Mouse (Mus musculus) liver, adult 2 months (tissue): Measurements from ENCODE around the gene Spsb3.

Source experiments
- CTCF ChIP-seq: fragments of 200-500 bp; IDR thresholded peaks from 2 replicates; pipeline ENCODE4 v1.5.1; 2011; ENCODE audit warnings: low read depth, low read length, control low read depth
- POLR2A ChIP-seq: fragments of 200-500 bp; IDR thresholded peaks from 2 replicates; pipeline ENCODE4 v1.6.1; 2011; ENCODE audit warnings: low read length, control low read depth; ENCODE audit not compliant: insufficient read depth; ENCODE audit errors: extremely low read depth

DNA sequence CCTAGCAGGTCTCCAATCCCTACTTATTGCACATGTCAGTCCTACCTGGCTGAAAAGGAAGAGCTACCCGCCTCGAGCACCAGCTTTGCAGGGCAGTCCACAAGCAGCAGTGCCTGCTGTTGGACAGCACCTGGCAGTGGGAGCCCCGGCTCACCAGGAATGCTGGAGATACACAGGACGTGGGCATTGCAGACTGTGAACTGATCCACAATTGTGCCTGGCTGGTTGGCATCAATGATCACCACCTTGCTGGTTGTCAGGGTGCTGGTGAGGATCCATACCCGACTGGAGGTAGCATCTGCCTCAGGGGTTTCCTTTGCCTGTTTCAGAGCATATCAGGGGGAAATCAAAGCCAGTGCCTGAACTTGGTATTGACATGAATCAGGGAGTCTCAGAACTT lies 15.7 kb downstream of the Spsb3 start:
- TF ChIP-seq CTCF (no peak), POLR2A (no peak)
